Mouse (Mus musculus): ENCODE measurements at regions not wholly inside any gene's neighbourhood (a gene's known extent, or its start where the extent isn't known, plus 50 kb on each side); places are given as distances from the start of the nearest gene placed in this dataset.

DNA sequence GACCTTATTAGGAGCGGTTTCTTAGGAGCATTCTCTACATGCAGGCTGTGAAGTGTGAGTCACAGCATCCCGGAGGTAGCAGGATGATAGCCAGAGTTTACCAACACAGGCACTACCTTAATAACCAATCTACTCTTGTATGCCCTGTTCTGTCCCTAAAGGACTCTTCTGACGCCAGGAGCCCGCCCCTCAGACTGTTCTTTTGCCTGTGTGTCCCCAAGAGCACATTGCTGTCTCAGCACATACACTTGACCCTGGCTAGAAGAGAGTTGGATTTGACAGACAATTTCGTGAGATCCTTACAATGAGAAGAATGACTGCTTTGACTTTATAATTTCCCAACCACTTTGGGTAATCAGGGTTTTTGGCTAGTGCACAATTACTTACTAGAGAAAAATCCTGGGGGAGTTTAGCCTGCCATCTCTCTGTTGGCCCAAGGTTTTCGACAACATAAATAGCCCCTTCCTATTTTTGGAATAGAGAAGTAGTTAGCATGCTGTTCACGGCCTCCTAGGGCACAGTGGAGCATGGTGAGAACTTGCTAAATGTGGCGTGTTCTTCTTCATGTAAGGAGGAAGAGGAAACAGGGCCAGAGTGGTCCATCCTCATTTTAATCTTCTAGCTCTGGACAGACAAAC, 122.3 kb upstream of the C1qtnf7 start:
- Histone ChIP-seq H3K36me3 (ENCODE audit: control insufficient read depth, insufficient read depth, low read length) (no peaks in the 10 kb centered on the region), H3K4me1 (ENCODE audit: control insufficient read depth, insufficient read depth, low read length) (no peaks in the 10 kb centered on the region), H3K4me3 (ENCODE audit: low read depth, low read length) (no peak overlapping the region), H3K27me3 (ENCODE audit: control insufficient read depth, insufficient read depth, low read depth, low read length) (no peaks in the 10 kb centered on the region), H3K9ac (ENCODE audit: low read depth, low read length) (no peak overlapping the region), H3K27ac (ENCODE audit: low read length) (no peak overlapping the region), H3K4me2 (ENCODE audit: low read length) (no peak overlapping the region), H3K9me3 (replicated peaks; ENCODE audit: control insufficient read depth, low read length, poor library complexity, severe bottlenecking) (no peaks in the 10 kb centered on the region)
- WGBS: 68% methylated on average over 8 of the region's 8 CpGs
- peak; percentile 72 for ATAC-seq

DNA sequence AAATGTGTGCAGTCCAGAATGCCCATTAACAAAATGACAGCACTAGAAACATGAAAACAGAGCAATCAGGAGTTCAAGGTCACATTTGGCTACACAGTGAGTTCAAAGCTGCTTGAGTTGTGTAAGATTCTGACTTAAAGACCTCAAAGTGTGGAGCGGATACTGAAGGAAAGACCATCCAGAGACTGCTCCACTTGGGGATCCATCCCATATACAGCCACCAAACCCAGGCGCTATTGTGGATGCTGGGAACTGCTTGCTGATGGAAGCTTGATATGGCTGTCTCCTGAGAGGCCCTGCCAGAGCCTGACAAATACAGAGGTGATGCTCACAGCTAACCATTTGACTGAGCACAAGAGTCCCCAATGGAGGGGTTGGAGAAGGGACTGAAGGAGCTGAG, 98.1 kb upstream of the C1qtnf7 start:
- Histone ChIP-seq H3K4me3 (ENCODE audit: low read depth, low read length) (no peak overlapping the region), H3K27ac (ENCODE audit: low read length) (no peak overlapping the region), H3K27me3 (ENCODE audit: control insufficient read depth, insufficient read depth, low read depth, low read length) (no peaks in the 10 kb centered on the region), H3K9ac (ENCODE audit: low read depth, low read length) (no peak overlapping the region), H3K9me3 (replicated peaks; ENCODE audit: control insufficient read depth, low read length, poor library complexity, severe bottlenecking) (no peaks in the 10 kb centered on the region), H3K4me2 (ENCODE audit: low read length) (no peak overlapping the region), H3K4me1 (ENCODE audit: control insufficient read depth, insufficient read depth, low read length) (no peaks in the 10 kb centered on the region), H3K36me3 (ENCODE audit: control insufficient read depth, insufficient read depth, low read length) (no peaks in the 10 kb centered on the region)
- no peak for ATAC-seq
- WGBS: 96% methylated on average over 2 of the region's 2 CpGs

DNA sequence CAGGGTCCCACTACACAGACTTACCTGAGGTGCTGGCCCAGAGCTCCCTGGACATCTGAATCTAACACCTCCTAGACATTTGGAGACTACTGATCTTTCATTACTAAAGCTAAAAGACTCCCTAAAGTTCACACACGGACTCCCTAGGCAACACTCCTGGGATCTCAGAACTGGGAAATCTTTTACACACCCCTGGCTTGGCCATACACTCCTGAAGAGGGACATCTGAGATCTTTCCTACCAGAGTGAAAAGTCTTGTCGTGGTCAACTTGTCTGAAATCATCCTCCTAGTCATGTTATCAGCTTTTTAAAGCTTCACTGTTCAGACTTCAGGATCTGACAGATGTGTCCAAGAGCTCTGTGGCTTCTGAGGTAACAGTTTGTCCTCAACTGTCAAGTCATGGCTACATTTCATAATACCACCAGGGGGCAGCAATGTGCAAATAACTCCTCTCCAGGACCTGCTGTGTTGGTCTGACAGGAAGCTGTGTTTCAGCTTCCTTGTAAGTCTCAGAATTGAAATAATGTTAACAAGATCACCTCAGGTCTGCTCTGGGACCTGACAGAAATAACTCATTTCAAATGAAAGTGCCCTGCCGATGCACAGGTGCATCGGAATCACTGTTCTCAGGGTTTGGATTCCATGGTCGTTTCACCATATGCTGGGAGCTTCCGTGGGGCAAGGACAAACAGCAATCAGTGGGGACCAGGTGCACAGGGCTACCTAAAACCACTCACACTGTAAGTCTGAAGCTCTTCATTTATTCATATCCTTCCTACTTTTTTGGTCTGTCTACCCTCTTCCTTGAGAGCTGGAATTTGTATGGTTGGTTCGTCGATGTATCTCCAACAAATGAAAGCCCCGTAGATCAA, 92.3 kb upstream of the C1qtnf7 start:
- Histone ChIP-seq H3K4me2 (ENCODE audit: low read length) (no peak overlapping the region), H3K9me3 (replicated peaks; ENCODE audit: control insufficient read depth, low read length, poor library complexity, severe bottlenecking) (no peaks in the 10 kb centered on the region), H3K27me3 (ENCODE audit: control insufficient read depth, insufficient read depth, low read depth, low read length) (no peaks in the 10 kb centered on the region), H3K9ac (ENCODE audit: low read depth, low read length) (no peak overlapping the region), H3K36me3 (ENCODE audit: control insufficient read depth, insufficient read depth, low read length) (no peaks in the 10 kb centered on the region), H3K4me1 (ENCODE audit: control insufficient read depth, insufficient read depth, low read length) (no peaks in the 10 kb centered on the region), H3K27ac (ENCODE audit: low read length) (no peak overlapping the region), H3K4me3 (ENCODE audit: low read depth, low read length) (no peak overlapping the region)
- peak; percentile 84; the same call in 1 of the 2 replicates for ATAC-seq
- WGBS: 75% methylated on average over 9 of the region's 9 CpGs

DNA sequence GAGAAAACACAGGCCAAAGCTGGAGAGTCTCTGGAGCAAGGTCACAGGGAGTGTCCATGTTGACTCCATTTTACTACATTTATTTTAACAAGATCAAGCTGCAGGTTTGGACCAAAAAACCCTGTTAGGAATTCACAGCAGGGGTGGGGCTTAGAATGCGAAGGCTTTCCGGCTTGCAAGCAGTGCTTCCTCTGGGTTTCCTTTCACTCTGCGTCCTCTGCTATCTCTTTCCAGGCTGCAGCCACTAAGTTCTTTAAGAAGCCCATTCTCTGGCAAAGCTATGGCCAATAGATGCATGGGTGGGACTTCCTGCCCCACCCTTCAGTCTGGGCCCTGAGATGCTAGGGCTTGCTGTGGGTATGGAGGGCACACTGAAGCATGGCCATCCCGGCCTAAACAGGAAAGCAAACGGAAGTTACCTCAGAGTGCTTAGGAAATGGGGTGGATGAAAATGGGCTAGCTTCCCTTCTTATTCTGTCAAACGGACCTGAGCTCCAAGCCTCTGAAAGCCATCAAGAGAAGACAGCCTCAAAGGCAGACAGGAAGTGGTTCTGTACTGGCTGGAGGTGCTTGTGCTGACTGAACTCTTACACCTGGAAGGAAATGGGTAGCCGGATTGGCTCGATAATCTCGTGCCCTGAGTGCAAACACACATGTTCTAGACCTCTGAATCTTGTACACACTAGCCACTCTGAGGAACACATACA, 90.6 kb upstream of the C1qtnf7 start:
- Histone ChIP-seq H3K27ac (ENCODE audit: low read length) (no peak overlapping the region), H3K4me3 (ENCODE audit: low read depth, low read length) (no peak overlapping the region), H3K9me3 (replicated peaks; ENCODE audit: control insufficient read depth, low read length, poor library complexity, severe bottlenecking) (no peaks in the 10 kb centered on the region), H3K36me3 (ENCODE audit: control insufficient read depth, insufficient read depth, low read length) (no peaks in the 10 kb centered on the region), H3K4me2 (ENCODE audit: low read length) (no peak overlapping the region), H3K9ac (ENCODE audit: low read depth, low read length) (no peak overlapping the region), H3K4me1 (ENCODE audit: control insufficient read depth, insufficient read depth, low read length) (no peaks in the 10 kb centered on the region), H3K27me3 (ENCODE audit: control insufficient read depth, insufficient read depth, low read depth, low read length) (no peaks in the 10 kb centered on the region)
- WGBS: 75% methylated on average over 9 of the region's 9 CpGs
- ATAC-seq: no peak

DNA sequence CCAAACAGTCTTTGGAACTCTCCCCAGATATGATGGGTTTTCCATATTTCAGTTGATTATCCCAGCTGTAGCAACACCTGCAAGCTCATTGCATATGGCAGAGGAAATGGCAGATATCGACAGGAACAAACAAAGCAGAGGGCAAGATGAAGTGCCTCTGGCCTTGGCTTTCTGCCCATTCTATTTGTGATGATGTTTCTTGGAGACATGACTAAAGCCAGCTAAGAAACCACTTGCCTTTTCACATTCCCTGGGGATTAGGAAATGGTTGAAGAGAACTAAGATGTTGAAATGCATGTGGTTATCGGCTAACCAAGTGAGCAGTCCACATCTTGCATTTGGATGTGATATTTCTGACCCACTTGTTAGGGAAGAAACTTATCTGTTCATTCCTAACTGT, 82.0 kb upstream of the C1qtnf7 start:
- H3K9ac ChIP-seq (ENCODE audit: low read depth, low read length): no peak overlapping the region
- 75% methylated on average over 2 of the region's 2 CpGs for WGBS
- no peak for ATAC-seq
- no peaks in the 10 kb centered on the region for H3K9me3 ChIP-seq (replicated peaks; ENCODE audit: control insufficient read depth, low read length, poor library complexity, severe bottlenecking)
- no peak overlapping the region for H3K27ac ChIP-seq (ENCODE audit: low read length)
- H3K4me2 ChIP-seq (ENCODE audit: low read length): no peak overlapping the region
- H3K4me1 ChIP-seq (ENCODE audit: control insufficient read depth, insufficient read depth, low read length): no peaks in the 10 kb centered on the region
- H3K36me3 ChIP-seq (ENCODE audit: control insufficient read depth, insufficient read depth, low read length): no peaks in the 10 kb centered on the region
- no peaks in the 10 kb centered on the region for H3K27me3 ChIP-seq (ENCODE audit: control insufficient read depth, insufficient read depth, low read depth, low read length)
- H3K4me3 ChIP-seq (ENCODE audit: low read depth, low read length): no peak overlapping the region

DNA sequence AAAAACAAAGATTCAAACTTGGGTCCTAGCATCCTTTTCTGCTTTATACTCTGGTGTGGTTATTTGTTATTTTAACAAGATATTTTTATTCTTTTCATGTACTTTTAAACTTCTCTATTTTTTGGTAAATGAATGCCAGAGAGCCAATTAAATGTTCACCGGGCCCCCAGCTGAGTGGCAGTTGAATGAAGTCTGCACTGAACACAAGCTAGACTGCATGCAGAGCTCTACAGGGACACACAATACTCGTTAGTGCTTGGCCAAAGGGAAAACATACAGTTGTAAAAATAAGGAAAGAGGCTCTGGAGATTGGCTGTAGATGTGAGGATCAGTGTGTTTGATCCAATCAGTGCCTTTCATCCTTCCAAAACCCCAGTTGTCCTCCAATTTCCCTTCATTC, 76.1 kb upstream of the C1qtnf7 start:
- no peak overlapping the region for H3K9ac ChIP-seq (ENCODE audit: low read depth, low read length)
- H3K27me3 ChIP-seq (ENCODE audit: control insufficient read depth, insufficient read depth, low read depth, low read length): no peaks in the 10 kb centered on the region
- no peak for ATAC-seq
- H3K27ac ChIP-seq (ENCODE audit: low read length): no peak overlapping the region
- no peaks in the 10 kb centered on the region for H3K36me3 ChIP-seq (ENCODE audit: control insufficient read depth, insufficient read depth, low read length)
- WGBS: 41% methylated on average over 2 of the region's 2 CpGs
- no peak overlapping the region for H3K4me3 ChIP-seq (ENCODE audit: low read depth, low read length)
- no peaks in the 10 kb centered on the region for H3K4me1 ChIP-seq (ENCODE audit: control insufficient read depth, insufficient read depth, low read length)
- no peaks in the 10 kb centered on the region for H3K9me3 ChIP-seq (replicated peaks; ENCODE audit: control insufficient read depth, low read length, poor library complexity, severe bottlenecking)
- no peak overlapping the region for H3K4me2 ChIP-seq (ENCODE audit: low read length)

DNA sequence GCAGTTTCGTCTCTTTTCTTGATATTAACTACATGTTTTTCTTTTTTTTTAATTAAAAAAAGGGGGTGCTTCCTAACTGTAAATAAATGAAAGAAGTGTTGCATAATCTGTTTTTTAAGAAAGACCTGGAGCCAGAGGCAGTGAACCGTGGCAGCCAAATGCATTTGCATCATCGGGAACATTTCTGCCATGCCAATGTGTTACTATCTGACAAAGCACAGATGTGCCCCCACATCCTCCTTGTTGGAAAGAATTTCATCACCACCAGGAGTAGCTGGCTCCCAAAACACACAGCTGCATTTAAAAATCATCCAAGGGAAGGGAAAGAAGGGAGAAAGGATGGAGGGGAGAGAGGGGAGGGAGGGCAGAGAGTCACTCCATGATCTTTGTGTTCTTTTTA, 74.0 kb upstream of the C1qtnf7 start:
- Histone ChIP-seq H3K9ac (ENCODE audit: low read depth, low read length) (no peak overlapping the region), H3K4me1 (ENCODE audit: control insufficient read depth, insufficient read depth, low read length) (no peaks in the 10 kb centered on the region), H3K4me2 (ENCODE audit: low read length) (no peak overlapping the region), H3K4me3 (ENCODE audit: low read depth, low read length) (no peak overlapping the region), H3K9me3 (replicated peaks; ENCODE audit: control insufficient read depth, low read length, poor library complexity, severe bottlenecking) (no peaks in the 10 kb centered on the region), H3K27ac (ENCODE audit: low read length) (no peak overlapping the region), H3K27me3 (ENCODE audit: control insufficient read depth, insufficient read depth, low read depth, low read length) (no peaks in the 10 kb centered on the region), H3K36me3 (ENCODE audit: control insufficient read depth, insufficient read depth, low read length) (no peaks in the 10 kb centered on the region)
- 76% methylated on average over 3 of the region's 3 CpGs for WGBS
- ATAC-seq: no peak

DNA sequence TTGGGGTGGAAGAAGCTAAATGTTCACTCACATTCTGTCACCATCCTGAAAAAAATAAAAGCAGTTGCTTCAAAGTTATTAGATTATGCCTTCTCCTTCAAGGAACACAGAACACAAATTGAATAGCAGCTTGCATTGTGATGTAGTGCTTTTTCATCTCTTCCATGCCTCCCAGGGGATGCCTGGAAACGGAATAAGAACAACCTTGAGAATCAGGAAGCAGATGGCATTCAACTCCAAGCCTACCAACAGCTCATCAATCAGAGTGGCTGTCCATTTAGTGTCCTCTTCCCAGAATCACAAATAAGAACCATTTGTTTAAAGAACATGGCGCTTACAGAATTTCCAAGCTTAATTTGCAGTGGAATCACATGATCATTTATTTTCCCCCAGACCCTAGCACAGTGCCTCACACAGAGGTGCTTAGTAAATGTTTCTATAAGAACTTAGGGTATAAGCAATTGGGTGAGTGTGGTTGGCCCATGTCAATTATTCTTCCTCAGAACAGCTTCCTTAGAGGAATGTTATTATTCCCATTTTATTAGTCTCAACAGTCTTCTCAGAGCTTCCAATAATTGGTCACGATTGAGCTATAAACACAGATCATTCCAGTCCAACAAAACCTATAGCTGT, 70.6 kb upstream of the C1qtnf7 start:
- Histone ChIP-seq H3K27me3 (ENCODE audit: control insufficient read depth, insufficient read depth, low read depth, low read length) (no peaks in the 10 kb centered on the region), H3K9me3 (replicated peaks; ENCODE audit: control insufficient read depth, low read length, poor library complexity, severe bottlenecking) (no peaks in the 10 kb centered on the region), H3K27ac (ENCODE audit: low read length) (no peak overlapping the region), H3K36me3 (ENCODE audit: control insufficient read depth, insufficient read depth, low read length) (no peaks in the 10 kb centered on the region), H3K4me3 (ENCODE audit: low read depth, low read length) (no peak overlapping the region), H3K4me2 (ENCODE audit: low read length) (no peak overlapping the region), H3K9ac (ENCODE audit: low read depth, low read length) (no peak overlapping the region), H3K4me1 (ENCODE audit: control insufficient read depth, insufficient read depth, low read length) (no peaks in the 10 kb centered on the region)
- WGBS: 71% methylated on average over 3 of the region's 3 CpGs
- ATAC-seq: no peak
